Mouse (Mus musculus): ENCODE measurements around the gene Ccr1.
A peak's percentile ranks its signal among the peaks of the same experiment; 100 is the strongest.

Ccr1 gene

GRCm38 (mm10) chr9:123956892-123957291 lies 11.6 kb downstream of the Ccr1 start:
- no peak for DNase-seq (ENCODE audit: low read depth, low spot score)

GRCm38 (mm10) chr9:123953551-123953950 lies 14.9 kb downstream of the Ccr1 start:
- DNase-seq (ENCODE audit: low read depth, low spot score) = no peak

- no peak for DNase-seq (ENCODE audit: low read depth, low spot score)
These were observed 17.3 kb downstream of the Ccr1 start for GRCm38 (mm10) chr9:123951176-123951575.

GRCm38 (mm10) chr9:123949432-123949831 lies 19.1 kb downstream of the Ccr1 start:
- DNase-seq (ENCODE audit: low read depth, low spot score) = no peak

- no peak for DNase-seq (ENCODE audit: low read depth, low spot score)
These were observed 20.7 kb downstream of the Ccr1 start for GRCm38 (mm10) chr9:123947815-123948214.

GRCm38 (mm10) chr9:123942025-123942424 lies 26.5 kb downstream of the Ccr1 start:
- DNase-seq (ENCODE audit: low read depth, low spot score) = no peak

- DNase-seq (ENCODE audit: low read depth, low spot score) = peak; percentile 63
These were observed 27.2 kb downstream of the Ccr1 start for GRCm38 (mm10) chr9:123941316-123941715.

- no peak for DNase-seq (ENCODE audit: low read depth, low spot score)
These were observed 27.9 kb downstream of the Ccr1 start for GRCm38 (mm10) chr9:123940628-123941027.

- peak; percentile 60 for DNase-seq (ENCODE audit: low read depth, low spot score)
These were observed 28.3 kb downstream of the Ccr1 start for GRCm38 (mm10) chr9:123940168-123940567.

GRCm38 (mm10) chr9:123937989-123938388 lies 30.5 kb downstream of the Ccr1 start:
- peak; percentile 61 for DNase-seq (ENCODE audit: low read depth, low spot score)

GRCm38 (mm10) chr9:123936604-123937280 lies 31.8 kb downstream of the Ccr1 start:
- DNase-seq (ENCODE audit: low read depth, low spot score) = peak; percentile 78

GRCm38 (mm10) chr9:123935776-123936175 lies 32.7 kb downstream of the Ccr1 start:
- DNase-seq (ENCODE audit: low read depth, low spot score) = no peak

GRCm38 (mm10) chr9:123935346-123935745 lies 33.1 kb downstream of the Ccr1 start:
- peak; percentile 72 for DNase-seq (ENCODE audit: low read depth, low spot score)

GRCm38 (mm10) chr9:123933716-123934445 lies 34.6 kb downstream of the Ccr1 start:
- no peak for DNase-seq (ENCODE audit: low read depth, low spot score)

- DNase-seq (ENCODE audit: low read depth, low spot score) = no peak
These were observed 35.4 kb downstream of the Ccr1 start for GRCm38 (mm10) chr9:123932911-123933675.

- peak; percentile 67 for DNase-seq (ENCODE audit: low read depth, low spot score)
These were observed 36.5 kb downstream of the Ccr1 start for GRCm38 (mm10) chr9:123931761-123932700.

GRCm38 (mm10) chr9:123930926-123931325 lies 37.6 kb downstream of the Ccr1 start:
- no peak for DNase-seq (ENCODE audit: low read depth, low spot score)

- DNase-seq (ENCODE audit: low read depth, low spot score) = no peak
These were observed 38.0 kb downstream of the Ccr1 start for GRCm38 (mm10) chr9:123930476-123930875.

GRCm38 (mm10) chr9:123929936-123930335 lies 38.6 kb downstream of the Ccr1 start:
- DNase-seq (ENCODE audit: low read depth, low spot score) = no peak

GRCm38 (mm10) chr9:123928759-123929246 lies 39.7 kb downstream of the Ccr1 start:
- peak; percentile 86 for DNase-seq (ENCODE audit: low read depth, low spot score)

Data from CD4-positive, CD25-positive, alpha-beta regulatory T cell, adult 2 months (primary cell).